Mouse (Mus musculus): ENCODE data around the gene Cdca7l. TPM values are rescaled to one million over a fixed set of nuclear protein-coding genes. Genes with fewer than 3 reads are reported as not detected.

Cdca7l gene
- 10 to 100 TPM; 43.2 to 45.4 TPM for polyA plus RNA-seq (2017; shearing (Covaris generic))

GRCm38 (mm10) chr12:117803989-117804388, at the start of gene Cdca7l:
Gene Cdca7l, plus strand, starts transcription at chr12:117804289.

Data from activated CD4-positive, CD25-positive, alpha-beta regulatory T cell (primary cell).